Mouse (Mus musculus) heart, embryonic 14.5 days (tissue): ENCODE data around the gene Parl. TPM values are rescaled to one million over a fixed set of nuclear protein-coding genes. Genes with fewer than 3 reads are reported as not detected.

Experiments used
- ATAC-seq: fragments of 200-750 bp; cut with Nextera tagmentation; 2 replicates; pipeline ENCODE4 v1.8.0; 2017; ENCODE audit warnings: low read depth, moderate TSS enrichment; ENCODE audit not compliant: insufficient number of reproducible peaks, insufficient read depth, low FRiP score
- H3K27ac ChIP-seq, 2 experiments: fragments of 200-500 bp in 1 of 2; fragments of 300-500 bp in 1 of 2; sonication (generic) in 1 of 2; replicated peaks in 1 of 2; 2 replicates each; pipeline ENCODE4 v1.5.1; 2012 to 2014; ENCODE audit warnings: low read depth in 2 of 2, low read length in 2 of 2, control low read depth in 1 of 2, mild to moderate bottlenecking in 1 of 2, mixed read lengths in 1 of 2; ENCODE audit not compliant: control insufficient read depth in 1 of 2, insufficient read depth in 1 of 2
- H3K27me3 ChIP-seq: fragments of 300-500 bp; sonication (generic); 2 replicates; pipeline ENCODE4 v1.6.1; 2014; ENCODE audit warnings: mild to moderate bottlenecking, low read length, control low read depth; ENCODE audit not compliant: control insufficient read depth, insufficient read depth
- H3K36me3 ChIP-seq: fragments of 300-500 bp; sonication (generic); 2 replicates; pipeline ENCODE4 v1.6.1; 2014; ENCODE audit warnings: mild to moderate bottlenecking, control low read depth, low read length, mixed read lengths; ENCODE audit not compliant: control insufficient read depth, insufficient read depth
- H3K4me1 ChIP-seq, 2 experiments: fragments of 200-500 bp in 1 of 2; fragments of 300-500 bp in 1 of 2; sonication (generic) in 1 of 2; 2 replicates each; pipeline ENCODE4 v1.6.1; 2012 to 2014; ENCODE audit warnings: low read length in 2 of 2, control low read depth in 1 of 2, mixed read lengths in 1 of 2; ENCODE audit not compliant: control insufficient read depth in 2 of 2, insufficient read depth in 2 of 2
- H3K4me2 ChIP-seq: fragments of 300-500 bp; sonication (generic); 2 replicates; pipeline ENCODE4 v1.6.1; 2014; ENCODE audit warnings: mild to moderate bottlenecking, low read length
- H3K4me3 ChIP-seq, 2 experiments: fragments of 200-500 bp in 1 of 2; fragments of 300-500 bp in 1 of 2; sonication (generic) in 1 of 2; 2 replicates each; pipeline ENCODE4 v1.5.1; 2012 to 2014; ENCODE audit warnings: low read length in 2 of 2, mild to moderate bottlenecking in 2 of 2, control low read depth in 1 of 2, low read depth in 1 of 2, moderate library complexity in 1 of 2; ENCODE audit not compliant: control insufficient read depth in 1 of 2, insufficient read depth in 1 of 2
- H3K9ac ChIP-seq: fragments of 300-500 bp; sonication (generic); 2 replicates; pipeline ENCODE4 v1.6.1; 2014; ENCODE audit warnings: mild to moderate bottlenecking, low read length
- H3K9me3 ChIP-seq: fragments of 300-500 bp; sonication (generic); 2 replicates; pipeline ENCODE4 v1.6.1; 2016; ENCODE audit warnings: low read length, control low read depth; ENCODE audit not compliant: control insufficient read depth
- WGBS: fragments of 180-500 bp; shearing (Covaris S2); extraction: QIAGEN DNeasy Blood & Tissue Kit; methylation state at CpG from one replicate; pipeline ENCODE4 v1.1.7; 2014; 5-methylcytosine and 5-hydroxymethylcytosine counted together
- polyA plus RNA-seq: library from polyadenylated mRNA; unstranded; fragments of >200 nt; fragmentation: Nextera tagmentation; extraction: Ambion mirVana; gene quantifications from 2 replicates; pipeline ENCODE4 v1.2.1, GENCODE M21; 2014

Parl gene
- polyA plus RNA-seq, 1 experiment from 2014 or later: 65.8 TPM

- H3K4me2 ChIP-seq: no peak overlapping the region
- no peaks in the 10 kb centered on the region for H3K36me3 ChIP-seq
- no peaks in the 10 kb centered on the region for H3K4me1 ChIP-seq
- no peak overlapping the region for H3K9ac ChIP-seq
- ATAC-seq: no peak
- 77% methylated on average over 4 of the region's 4 CpGs for WGBS
- H3K9me3 ChIP-seq: no peaks in the 10 kb centered on the region
- no peaks in the 10 kb centered on the region for H3K27me3 ChIP-seq
- no peak overlapping the region for H3K27ac ChIP-seq
- no peak overlapping the region for H3K4me3 ChIP-seq
These were observed 20.1 kb upstream of the Parl start for GRCm38 (mm10) chr16:20322274-20322673.

DNA sequence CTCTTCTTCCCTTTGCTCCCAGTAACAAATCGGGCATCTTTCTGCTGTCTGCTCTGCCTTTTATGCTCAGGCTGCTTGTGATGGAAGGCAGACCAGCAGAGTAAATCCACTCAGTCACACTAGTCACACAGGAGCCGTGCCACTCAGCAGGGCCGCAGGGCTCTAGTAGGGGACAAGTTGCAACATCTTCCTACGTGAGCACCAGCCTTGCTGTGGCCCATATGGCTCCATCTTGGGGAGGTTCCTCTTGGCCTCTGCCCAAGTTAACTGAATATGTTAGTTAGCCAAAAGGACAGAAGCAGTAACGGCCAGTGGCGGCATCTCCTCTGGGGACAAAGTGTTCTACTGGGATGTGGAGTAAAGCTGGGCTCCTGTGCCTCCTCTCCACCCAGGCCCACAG, 14.6 kb upstream of the Parl start:
- Histone ChIP-seq H3K9ac (no peak overlapping the region), H3K4me1 (no peaks in the 10 kb centered on the region), H3K27ac (no peak overlapping the region), H3K4me3 (no peak overlapping the region), H3K4me2 (no peak overlapping the region), H3K27me3 (no peaks in the 10 kb centered on the region), H3K36me3 (no peaks in the 10 kb centered on the region), H3K9me3 (no peaks in the 10 kb centered on the region)
- 74% methylated on average over 6 of the region's 6 CpGs for WGBS
- no peak for ATAC-seq

DNA sequence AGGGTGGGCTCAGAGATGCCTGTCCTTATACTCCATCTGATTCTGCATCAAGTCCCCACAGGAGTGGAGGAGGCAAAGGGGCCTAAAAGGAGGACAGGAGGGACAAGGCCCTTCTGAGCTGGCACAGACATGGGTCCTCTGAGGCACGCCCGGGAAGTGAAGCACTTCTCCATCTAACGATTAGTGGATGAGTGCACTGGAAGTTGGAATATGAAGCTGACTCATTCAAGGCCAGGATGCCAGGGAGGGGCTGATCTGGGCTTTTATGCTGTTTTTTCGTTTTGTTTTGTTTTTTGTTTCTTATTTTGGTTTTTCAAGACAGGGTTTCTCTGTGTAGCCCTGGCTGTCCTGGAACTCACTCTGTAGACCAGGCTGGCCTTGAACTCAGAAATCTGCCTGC, 13.1 kb upstream of the Parl start:
- Histone ChIP-seq H3K27me3 (no peaks in the 10 kb centered on the region), H3K4me1 (no peaks in the 10 kb centered on the region), H3K36me3 (no peaks in the 10 kb centered on the region), H3K27ac (no peak overlapping the region), H3K4me3 (no peak overlapping the region), H3K4me2 (no peak overlapping the region), H3K9ac (no peak overlapping the region), H3K9me3 (no peaks in the 10 kb centered on the region)
- ATAC-seq: no peak
- 87% methylated on average over 4 of the region's 4 CpGs for WGBS

- 53% methylated on average over 14 of the region's 14 CpGs for WGBS
- Histone ChIP-seq H3K36me3 (no peaks in the 10 kb centered on the region), H3K4me1 (no peaks in the 10 kb centered on the region), H3K9me3 (no peaks in the 10 kb centered on the region), H3K9ac (0 out of 2 replicates have a peak overlapping the region, but pooled peaks have one; percentile 4), H3K27ac (no peak overlapping the region), H3K4me3 (no peak overlapping the region), H3K27me3 (no peaks in the 10 kb centered on the region), H3K4me2 (no peak overlapping the region)
- ATAC-seq: no peak
These were observed 10.1 kb upstream of the Parl start for GRCm38 (mm10) chr16:20312272-20312671.

DNA sequence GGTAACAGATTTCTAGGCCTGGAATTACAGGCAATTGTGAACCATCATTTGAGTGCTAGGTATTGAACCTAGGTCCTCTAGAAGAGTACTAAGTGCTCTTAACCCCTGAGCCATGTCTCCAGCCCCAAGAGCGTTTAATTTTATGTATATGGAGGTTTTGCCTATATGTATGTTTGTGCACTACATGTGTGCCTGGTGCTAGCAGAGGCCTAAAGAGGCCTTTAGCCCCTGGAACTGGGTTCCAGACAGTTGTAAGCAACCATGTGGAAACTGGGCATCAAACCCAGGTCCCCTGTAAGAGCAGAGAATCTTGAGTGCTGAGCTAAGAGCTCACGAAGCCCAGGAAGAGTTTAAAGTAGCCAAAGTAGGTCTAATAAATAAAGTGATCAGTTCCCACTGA, 2.1 kb downstream of the Parl start:
- Histone ChIP-seq H3K4me3 (no peak overlapping the region), H3K9ac (peak overlapping the region; percentile 89; the same call in 1 of the 2 replicates), H3K27ac (no peak overlapping the region), H3K4me1 (peaks cover 3 to 20% of the 10 kb centered on the region in 2 experiments; a peak in 3 of 4 replicates), H3K4me2 (0 out of 2 replicates have a peak overlapping the region, but pooled peaks have one; percentile 73), H3K27me3 (no peaks in the 10 kb centered on the region), H3K36me3 (peaks cover 32% of the 10 kb centered on the region), H3K9me3 (no peaks in the 10 kb centered on the region)
- ATAC-seq: no peak
- 92% methylated on average over 2 of the region's 2 CpGs for WGBS

- Histone ChIP-seq H3K36me3 (peaks cover 68% of the 10 kb centered on the region), H3K9ac (no peak overlapping the region)
These were observed 21.9 kb downstream of the Parl start for GRCm38 (mm10) chr16:20280238-20280637.

GRCm38 (mm10) chr16:20279395-20279794, 22.8 kb downstream of the Parl start:
- ATAC-seq: no peak
- WGBS: 67% methylated on average over 5 of the region's 5 CpGs
- H3K36me3 ChIP-seq: peaks cover 59% of the 10 kb centered on the region

More at GRCm38 (mm10) chr16:20280238-20280637, 21.9 kb downstream of the Parl start:
- 0 out of 4 replicates have a peak, but pooled peaks cover 0 to 5% of the 10 kb centered on the region in 2 experiments for H3K4me1 ChIP-seq
- no peaks in the 10 kb centered on the region for H3K27me3 ChIP-seq
- H3K4me3 ChIP-seq: no peak overlapping the region
- H3K27ac ChIP-seq: no peak overlapping the region
- H3K4me2 ChIP-seq: no peak overlapping the region
- 72% methylated on average over 4 of the region's 4 CpGs for WGBS
- ATAC-seq: no peak
- no peaks in the 10 kb centered on the region for H3K9me3 ChIP-seq

GRCm38 (mm10) chr16:20272994-20273393, 29.2 kb downstream of the Parl start:
- ATAC-seq: no peak
- Histone ChIP-seq H3K4me3 (no peak overlapping the region), H3K9ac (no peak overlapping the region), H3K27ac (no peak overlapping the region), H3K36me3 (peaks cover 2% of the 10 kb centered on the region; the same call in 1 of the 2 replicates), H3K4me1 (peaks cover 0 to 8% of the 10 kb centered on the region in 2 experiments; a peak in 1 of 4 replicates), H3K4me2 (no peak overlapping the region), H3K9me3 (no peaks in the 10 kb centered on the region), H3K27me3 (no peaks in the 10 kb centered on the region)
- 5% methylated on average over 3 of the region's 3 CpGs for WGBS

More at GRCm38 (mm10) chr16:20279395-20279794, 22.8 kb downstream of the Parl start:
- 0 out of 4 replicates have a peak, but pooled peaks cover 0 to 5% of the 10 kb centered on the region in 2 experiments for H3K4me1 ChIP-seq
- no peaks in the 10 kb centered on the region for H3K27me3 ChIP-seq
- H3K9ac ChIP-seq: no peak overlapping the region
- no peaks in the 10 kb centered on the region for H3K9me3 ChIP-seq
- H3K4me2 ChIP-seq: no peak overlapping the region
- no peak overlapping the region for H3K27ac ChIP-seq
- H3K4me3 ChIP-seq: no peak overlapping the region
